Mouse (Mus musculus) 3T3-L1 (cell line): ENCODE data around the gene Cdcp2.

Source experiments
- DNase-seq: peaks from one replicate; pipeline ENCODE4 v3.0.0-alpha.2; 2015; ENCODE audit warnings: low read depth, low spot score

The Cdcp2 gene

GRCm38 (mm10) chr4:107129373-107129772 is 32.7 kb downstream of the Cdcp2 start:
- DNase-seq = no peak

GRCm38 (mm10) chr4:107130534-107130933 is 33.8 kb downstream of the Cdcp2 start:
- DNase-seq = no peak

- DNase-seq = no peak
Measured at GRCm38 (mm10) chr4:107134891-107135290, 38.2 kb downstream of the Cdcp2 start.

- no peak for DNase-seq
Measured at GRCm38 (mm10) chr4:107135663-107136062, 39.0 kb downstream of the Cdcp2 start.

- DNase-seq = no peak
Measured at GRCm38 (mm10) chr4:107136531-107136930, 39.8 kb downstream of the Cdcp2 start.

GRCm38 (mm10) chr4:107138948-107139835 is 42.5 kb downstream of the Cdcp2 start:
- DNase-seq = no peak

- DNase-seq = no peak
Measured at GRCm38 (mm10) chr4:107139836-107140631, 43.3 kb downstream of the Cdcp2 start.

- DNase-seq = no peak
Measured at GRCm38 (mm10) chr4:107143511-107143910, 46.8 kb downstream of the Cdcp2 start.

GRCm38 (mm10) chr4:107150991-107151390 is 54.3 kb downstream of the Cdcp2 start:
- DNase-seq = no peak

- DNase-seq = no peak
Measured at GRCm38 (mm10) chr4:107152571-107152970, 55.9 kb downstream of the Cdcp2 start.

- DNase-seq = no peak
Measured at GRCm38 (mm10) chr4:107156983-107157401, 60.3 kb downstream of the Cdcp2 start.

GRCm38 (mm10) chr4:107159166-107159773 is 62.6 kb downstream of the Cdcp2 start:
- DNase-seq = no peak

- no peak for DNase-seq
Measured at GRCm38 (mm10) chr4:107160181-107160580, 63.5 kb downstream of the Cdcp2 start.
